Mouse (Mus musculus) megakaryocyte, embryonic 14.5 days (primary cell): ENCODE data around the gene Ereg.

ENCODE experiments used
- FLI1 ChIP-seq: IDR thresholded peaks from 2 replicates; pipeline ENCODE4 v1.6.1; 2012; ENCODE audit warnings: low read length, inconsistent platforms, mixed read lengths
- GATA1 ChIP-seq: IDR thresholded peaks from 3 replicates; pipeline ENCODE4 v1.6.1; 2012; ENCODE audit warnings: mixed read lengths, low read length, inconsistent platforms, borderline replicate concordance

- no peak for TF ChIP-seq GATA1
- TF ChIP-seq FLI1 = no peak
Observed at GRCm38 (mm10) chr5:91106248-91106647, 31.8 kb downstream of the Ereg start.
